Mouse (Mus musculus) lung, postnatal 10 days (tissue): ENCODE measurements at regions not wholly inside any gene's neighbourhood (a gene's known extent, or its start where the extent isn't known, plus 50 kb on each side); places are given as distances from the start of the nearest gene placed in this dataset.
A peak's percentile ranks its signal among the peaks of the same experiment; 100 is the strongest.

ENCODE experiments used
- DNase-seq: peaks from one replicate; pipeline ENCODE4 v3.0.0; 2021

DNA sequence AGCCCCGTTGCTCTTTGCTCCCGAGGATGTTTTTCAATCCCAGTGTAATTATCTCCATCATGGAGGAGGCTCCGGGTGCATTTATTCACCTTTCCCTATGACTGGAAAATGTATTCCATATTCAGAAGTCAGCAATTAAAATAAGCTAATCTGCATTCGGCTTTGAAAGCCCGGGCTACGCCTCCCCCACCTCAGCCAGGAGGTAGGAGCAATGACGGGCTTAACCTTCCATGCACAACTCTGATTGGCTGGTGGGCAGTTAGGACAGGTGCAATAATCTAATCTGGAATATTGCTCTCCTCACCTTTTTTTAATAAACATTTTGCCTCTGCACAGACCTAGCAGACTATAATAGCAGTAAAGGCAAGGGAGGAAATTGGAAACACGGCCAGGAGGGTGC lies 629.3 kb downstream of the Lmo4 start:
- no peak for DNase-seq

DNA sequence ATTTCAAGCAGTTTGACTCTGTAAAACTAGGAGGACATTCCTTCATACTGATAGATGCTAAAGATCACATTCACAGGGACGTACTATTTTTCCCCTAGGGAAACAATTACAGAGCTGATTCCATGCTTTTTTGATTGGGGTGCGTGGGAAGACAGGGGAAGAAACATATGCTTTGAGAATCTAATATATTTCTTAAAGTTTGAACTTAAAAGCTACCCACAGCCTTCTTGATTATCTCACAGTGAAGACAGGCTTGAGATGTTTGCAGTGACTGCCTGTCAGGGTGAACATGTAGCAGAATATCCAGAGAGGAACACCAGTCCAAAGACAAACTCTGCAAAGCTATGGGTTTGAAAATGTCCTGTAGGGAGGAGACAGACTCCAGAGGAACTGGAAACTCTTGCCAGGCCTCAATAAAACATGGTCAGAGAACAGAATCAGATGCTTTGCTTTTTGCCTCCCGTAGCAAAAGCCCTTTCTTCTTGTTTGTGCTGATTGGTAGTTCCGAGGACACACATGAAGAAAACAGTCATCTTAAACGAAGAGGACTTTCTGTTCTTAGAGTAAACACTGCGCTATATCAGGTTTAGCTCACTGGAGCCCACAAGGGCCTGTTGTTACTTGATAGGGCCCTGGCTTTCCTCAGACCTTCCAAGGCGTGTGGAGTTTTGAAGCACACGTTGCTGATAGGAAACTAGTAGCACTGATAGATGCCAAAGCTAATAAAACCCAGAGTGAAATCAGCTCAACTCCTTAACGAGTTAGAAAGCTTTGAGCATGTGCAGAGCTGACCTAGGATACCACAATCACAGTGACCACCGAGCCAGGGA lies 630.8 kb downstream of the Lmo4 start:
- no peak for DNase-seq

DNA sequence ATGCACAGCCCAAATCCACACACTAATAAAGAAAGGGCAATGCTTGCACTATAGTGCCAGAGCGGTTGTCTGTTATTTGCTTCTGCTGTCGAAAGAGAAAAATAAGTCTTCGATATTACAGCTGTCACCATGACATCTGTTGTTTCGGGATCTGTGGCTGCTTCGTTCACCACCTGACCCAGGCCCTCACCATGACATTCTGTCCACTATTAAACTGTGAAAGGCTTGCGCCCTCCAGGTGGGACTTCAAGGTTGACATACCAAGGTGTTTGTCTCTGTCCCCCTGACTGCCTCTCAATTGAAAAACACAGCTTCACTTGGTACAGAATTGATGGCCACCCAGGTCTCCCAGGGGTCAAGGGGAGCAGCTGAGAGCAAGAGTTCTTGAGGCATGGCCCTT lies 635.1 kb downstream of the Lmo4 start:
- DNase-seq = no peak

DNA sequence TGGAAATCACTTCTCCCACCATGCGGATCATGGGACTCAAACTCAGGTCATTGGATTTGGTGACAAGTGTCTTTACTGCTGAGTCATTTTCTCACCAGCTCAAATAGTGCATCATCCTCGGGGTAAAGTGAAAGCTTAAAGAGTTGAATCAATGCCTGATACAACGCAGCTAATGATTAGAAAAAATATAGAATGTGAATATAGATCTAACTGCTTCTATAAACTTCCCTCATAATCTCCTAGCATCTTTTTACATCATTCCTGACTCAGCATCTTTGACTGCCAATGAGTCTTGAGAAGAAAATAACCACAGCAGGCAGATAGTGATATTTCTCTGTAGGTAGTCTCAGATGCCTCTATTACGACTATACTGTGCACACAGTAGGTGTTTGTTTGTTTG lies 640.0 kb downstream of the Lmo4 start:
- no peak for DNase-seq

DNA sequence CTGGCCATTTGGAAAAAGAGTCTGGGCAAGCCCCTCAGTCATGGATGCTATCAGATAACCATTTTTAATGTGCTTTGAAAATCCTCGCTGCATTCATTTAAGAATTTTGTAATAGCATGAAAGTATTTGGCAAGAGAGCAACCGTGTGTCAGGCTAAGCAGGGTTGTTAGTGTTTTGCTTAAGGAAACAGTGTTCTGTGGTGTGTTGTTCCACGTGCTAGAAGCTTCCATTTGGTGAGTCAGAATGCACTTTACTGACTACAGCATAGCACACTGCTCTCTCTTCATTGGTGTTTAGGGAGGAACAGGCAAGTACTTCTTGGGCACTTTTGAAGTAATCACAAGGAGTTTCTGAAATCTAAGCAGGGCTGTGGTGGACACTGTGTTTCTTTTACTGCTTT lies 661.0 kb upstream of the Pkn2 start:
- DNase-seq = no peak

DNA sequence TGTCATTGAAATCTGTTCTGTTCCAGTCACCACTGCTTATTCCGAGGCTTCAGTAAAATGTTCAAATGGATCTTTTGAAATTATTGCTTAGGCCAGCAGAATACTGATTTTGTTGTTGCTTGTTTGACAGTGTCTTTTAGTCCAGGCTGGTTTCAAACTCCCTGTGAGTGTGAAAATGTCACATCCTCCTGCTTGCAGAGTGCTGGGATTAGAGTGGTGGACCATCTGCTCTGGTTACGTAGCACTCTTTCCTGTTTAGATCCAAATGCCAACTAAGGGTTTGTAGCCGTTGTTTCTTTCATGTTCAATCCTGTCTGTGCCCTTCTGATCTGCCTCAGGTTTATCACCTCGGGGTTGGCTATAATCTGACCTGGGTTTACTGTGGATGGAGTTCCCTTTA lies 646.2 kb upstream of the Pkn2 start:
- no peak for DNase-seq

DNA sequence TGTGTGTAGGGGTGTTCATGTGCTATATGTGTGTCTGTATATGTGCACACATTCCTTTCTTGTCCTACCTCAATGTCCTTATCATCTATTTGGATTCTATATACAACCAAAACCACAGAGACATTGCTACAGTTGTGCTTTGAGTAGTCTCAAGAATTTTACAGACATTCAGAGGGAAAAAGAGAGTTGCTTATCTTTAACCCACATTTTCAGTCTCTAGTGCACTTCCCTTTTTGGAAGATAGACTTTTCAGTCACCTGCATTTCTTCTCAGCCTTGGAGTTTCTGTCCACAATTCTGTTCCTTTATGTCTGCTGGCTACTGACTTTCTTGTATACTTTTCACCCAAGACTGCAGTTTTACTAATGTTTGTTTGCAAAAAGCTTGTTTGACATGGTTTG lies 645.5 kb upstream of the Pkn2 start:
- DNase-seq = no peak

DNA sequence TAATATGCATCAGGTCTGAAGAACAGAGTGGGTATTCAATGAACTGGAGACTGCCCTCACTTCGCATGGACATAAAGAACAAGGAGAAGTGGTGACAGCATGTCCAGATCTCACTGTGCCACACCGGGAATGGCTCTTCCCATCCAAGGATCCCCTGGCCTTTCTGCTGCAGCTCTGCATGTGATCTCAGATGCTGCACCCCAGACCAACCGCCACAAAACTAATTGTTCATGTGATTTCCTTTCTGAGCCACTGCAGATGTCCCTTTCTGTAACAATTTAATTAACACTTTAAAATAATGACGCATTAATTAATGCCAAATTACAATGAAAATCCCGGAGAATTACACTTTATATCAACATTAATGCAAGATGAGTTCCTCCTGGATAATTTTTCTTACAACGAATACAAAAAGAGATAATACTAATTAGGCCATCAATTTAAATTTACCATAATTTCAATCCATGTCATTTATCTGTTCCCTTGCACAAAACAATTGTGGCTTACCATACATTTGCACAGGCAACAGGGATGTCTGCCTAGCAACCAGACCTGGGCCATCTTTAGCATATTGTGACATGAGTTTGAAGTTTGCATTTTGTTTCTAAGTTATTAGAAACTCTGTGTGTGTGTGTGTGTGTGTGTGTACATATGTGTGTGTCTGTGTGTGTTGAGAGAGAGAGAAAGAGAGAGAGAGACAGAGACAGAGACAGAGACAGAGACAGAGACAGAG lies 630.9 kb upstream of the Pkn2 start:
- no peak for DNase-seq

DNA sequence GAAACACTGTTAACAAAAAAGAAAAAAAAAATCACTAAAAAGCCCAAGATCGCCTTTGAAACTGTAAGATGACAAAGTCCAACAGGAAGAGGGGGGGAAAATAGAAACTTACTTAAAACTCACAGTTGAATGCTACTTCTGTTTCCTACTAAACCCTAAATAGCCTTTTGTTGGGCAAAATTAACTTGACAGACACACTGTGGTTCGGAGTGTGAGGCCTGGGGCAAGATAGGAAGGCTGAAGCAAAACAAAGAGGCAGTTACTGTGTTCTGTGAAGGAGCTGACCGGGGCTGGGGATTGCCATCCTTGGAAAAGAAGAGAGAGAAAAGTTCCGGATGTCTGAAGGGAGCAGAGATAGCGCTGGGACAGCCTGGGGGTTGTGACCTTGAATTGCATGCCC lies 627.7 kb upstream of the Pkn2 start:
- DNase-seq = no peak

DNA sequence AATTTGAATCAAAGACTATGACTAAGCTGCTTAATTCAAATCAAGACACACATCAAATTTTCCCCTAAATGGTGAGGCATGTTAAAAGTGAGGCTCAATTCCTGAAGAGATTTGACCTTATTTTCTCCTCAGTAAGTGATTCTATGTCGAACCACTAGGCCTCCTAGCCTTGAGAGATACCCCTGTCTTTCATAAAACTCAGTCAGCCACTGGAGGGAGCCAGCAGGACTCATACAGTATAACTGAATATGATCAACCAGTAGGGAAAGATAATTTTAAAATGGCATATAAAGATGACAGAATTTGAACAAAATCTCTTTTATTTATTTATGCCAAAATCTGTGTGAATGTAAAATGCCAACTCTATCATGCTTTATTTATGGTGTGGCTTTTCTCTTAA lies 626.5 kb upstream of the Pkn2 start:
- peak; percentile 69 for DNase-seq

DNA sequence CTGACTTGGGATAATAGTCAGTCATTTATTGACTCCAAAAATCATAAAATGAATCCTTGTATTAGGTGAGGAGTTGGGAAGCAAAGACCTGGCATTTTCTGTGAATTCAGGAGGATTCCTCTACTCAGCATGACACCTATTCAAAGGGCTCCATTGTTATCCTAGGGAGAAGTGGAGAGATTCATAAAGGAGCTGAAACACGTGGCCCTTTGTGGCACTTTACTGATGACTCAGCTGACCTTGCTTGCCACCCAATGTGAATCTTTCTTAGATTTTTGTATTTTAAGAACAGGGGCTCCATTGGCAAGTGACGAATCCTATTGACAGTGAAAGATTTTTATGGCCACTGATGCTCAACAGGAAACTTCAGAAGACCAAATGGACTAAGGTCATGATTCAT lies 619.2 kb upstream of the Pkn2 start:
- DNase-seq = no peak

DNA sequence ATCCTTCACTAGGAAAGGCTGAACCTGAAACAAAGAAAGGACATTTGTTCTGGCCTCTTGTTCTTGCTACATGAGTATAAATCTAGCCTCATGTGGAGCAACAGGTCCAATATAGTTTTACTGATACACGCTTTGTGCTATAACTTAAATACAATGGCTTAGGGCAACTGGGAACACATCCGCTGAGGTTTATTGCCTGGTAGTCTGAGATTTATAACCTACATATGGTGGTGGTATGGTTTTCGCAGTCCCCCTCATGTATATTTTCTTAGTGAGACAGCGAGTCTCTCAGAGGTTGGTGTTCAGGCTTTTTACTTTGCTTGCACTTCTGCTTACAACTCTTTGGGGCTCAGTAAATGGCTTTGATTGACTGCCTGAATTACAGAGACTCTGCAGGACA lies 613.6 kb upstream of the Pkn2 start:
- DNase-seq = no peak

DNA sequence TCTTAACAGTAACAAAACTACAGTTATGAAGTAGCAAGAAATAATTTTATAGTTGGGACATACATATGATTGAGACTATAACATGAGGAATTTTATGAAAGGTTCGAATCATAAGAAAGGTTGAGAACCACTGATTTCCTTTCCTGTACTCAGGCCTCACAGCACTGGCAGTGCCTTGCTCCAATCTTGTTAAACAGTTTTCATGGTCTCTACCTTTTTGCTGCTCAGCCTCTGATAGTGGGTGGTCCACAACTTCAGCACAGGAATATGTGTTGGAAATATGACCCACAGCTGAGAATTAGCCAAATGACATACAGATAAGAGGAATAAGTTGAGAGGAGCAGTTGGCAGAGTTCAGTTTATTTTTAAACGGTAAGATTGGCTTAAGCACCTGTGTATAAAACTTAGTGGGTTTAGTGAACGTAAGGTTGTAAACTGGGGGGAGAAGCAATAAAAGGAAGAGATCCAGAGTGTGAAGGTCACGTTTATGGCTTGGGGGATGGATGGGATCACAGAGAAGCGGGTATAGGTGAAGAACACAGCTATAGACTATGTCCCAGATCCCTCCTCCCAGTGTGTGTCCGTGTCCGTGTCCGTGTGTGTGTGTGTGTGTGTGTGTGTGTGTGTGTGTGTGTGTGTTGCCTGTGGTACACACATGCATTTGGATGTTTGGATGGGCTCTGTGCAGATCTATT lies 596.3 kb upstream of the Pkn2 start:
- DNase-seq = no peak

DNA sequence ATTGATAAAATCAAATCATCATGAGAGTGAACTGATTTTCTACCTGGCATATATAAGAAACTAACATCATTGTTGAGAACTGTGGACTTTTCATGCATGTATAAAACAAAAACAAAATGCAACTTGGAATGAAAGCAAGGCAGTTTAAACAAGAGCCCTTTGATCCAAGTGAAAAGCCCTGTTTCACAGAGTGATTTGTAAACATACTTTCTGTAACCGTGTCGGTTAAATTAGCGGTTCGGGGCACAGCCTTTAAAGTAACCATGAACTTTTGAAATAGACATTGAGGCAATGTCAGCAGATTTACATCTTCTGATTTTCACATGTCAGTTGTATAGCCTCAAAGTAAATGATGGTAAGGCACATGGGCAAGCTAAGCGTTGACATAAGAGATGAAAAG lies 593.7 kb upstream of the Pkn2 start:
- no peak for DNase-seq

DNA sequence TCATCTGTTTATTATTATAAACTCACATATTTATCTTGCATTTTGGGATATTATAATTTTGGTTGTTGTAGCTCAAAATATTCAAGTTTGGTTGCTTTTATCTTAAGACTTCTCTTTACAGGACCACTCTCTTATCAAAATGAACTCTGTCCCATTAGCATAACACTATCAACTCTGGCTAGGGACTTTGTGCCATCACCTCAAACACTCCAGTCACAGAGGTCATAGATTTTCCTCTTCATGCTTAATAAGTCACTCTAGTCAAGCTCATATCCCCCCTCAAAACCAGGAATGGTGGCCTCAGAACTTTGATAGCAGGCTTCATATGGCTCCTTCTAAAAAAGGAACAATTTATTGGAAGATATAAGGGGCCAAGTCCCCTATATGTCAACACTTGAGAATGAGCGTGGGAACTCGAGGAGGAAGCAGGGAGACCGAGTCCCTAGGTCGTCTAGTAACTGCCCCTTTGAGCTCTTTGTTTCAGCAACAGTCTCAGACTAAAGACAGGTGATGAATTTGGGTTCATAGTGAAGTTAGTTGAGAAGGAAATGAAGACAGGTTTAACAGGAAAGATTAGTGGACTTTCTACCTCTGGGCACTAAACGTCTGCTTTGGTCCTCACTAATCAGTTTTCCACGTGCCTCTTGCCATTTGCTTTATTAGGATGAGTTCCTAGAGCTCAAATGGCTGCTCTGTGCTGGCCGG lies 565.4 kb upstream of the Pkn2 start:
- DNase-seq = no peak

DNA sequence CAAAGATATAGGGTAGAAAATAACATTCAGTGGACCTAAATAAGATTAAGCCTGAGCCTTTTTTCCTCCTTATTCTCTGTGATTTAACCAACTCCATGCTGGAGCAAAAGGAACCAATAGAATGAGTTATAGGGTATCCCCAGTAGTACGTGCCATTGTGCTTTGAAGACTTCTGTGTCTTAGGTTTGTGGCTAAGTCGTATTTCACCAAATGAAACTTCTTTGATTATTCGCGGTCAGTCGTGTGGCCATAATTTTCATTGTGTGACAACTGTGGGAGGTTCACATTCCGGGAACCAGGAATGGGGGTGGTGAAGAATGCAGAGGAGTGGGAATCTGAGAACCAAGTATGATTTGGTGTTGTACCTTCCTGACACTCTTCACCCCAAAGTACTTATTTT lies 535.6 kb upstream of the Pkn2 start:
- DNase-seq = no peak

DNA sequence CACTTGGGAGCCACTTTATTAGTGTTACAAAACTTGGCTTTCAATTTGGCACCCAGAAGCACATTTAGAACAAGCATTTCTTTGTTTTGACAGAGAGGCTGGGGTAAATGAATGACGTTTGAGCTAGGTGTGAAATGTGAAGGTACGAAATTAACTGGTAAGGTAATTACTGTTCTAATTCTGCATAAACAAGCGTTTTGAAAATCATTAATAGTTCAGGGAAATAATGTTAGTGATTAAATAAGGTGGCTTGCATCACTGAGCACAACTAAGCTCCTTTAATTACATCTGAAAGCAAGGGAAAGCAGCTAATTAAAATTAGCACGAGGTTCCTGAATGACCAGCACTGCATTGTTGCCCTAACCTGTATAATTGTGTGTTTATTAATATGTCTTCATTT lies 529.9 kb upstream of the Pkn2 start:
- no peak for DNase-seq

DNA sequence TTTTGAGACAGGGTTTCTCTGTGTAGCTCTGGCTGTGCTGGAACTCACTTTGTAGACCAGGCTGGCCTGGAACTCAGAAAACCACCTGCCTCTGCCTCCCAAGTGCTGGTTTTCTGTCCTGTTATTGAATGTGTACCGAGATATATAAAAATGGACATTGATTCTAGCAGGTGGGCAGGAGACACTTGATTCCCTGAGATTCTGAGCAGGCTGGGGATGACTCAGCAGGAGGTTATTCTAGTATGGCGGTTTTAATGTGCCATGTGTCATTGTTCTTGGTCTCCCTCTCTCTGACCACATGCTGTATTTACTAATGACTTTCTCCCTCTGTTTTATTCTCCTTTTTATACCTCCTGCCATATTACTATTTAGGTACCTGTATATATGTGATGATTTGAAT lies 517.2 kb upstream of the Pkn2 start:
- no peak for DNase-seq

DNA sequence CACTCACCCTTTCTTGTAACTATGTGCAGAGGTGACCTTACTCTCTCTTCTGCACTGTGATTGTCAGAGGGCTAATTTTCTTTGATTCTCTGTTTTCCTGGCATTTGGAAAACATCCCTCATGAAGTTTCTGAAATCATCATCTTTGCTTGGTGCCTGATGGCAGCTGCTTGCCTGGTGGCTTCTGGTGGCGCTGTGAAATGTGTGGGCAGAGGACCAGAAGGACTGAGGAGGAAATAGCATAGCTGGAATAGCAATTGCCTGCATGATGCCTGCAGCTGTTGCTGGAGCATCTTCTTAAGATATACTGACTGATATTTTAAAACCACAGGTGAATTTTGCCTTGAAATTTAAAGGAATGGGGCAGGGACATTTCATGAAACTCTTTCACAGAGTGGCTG lies 502.6 kb upstream of the Pkn2 start:
- no peak for DNase-seq

DNA sequence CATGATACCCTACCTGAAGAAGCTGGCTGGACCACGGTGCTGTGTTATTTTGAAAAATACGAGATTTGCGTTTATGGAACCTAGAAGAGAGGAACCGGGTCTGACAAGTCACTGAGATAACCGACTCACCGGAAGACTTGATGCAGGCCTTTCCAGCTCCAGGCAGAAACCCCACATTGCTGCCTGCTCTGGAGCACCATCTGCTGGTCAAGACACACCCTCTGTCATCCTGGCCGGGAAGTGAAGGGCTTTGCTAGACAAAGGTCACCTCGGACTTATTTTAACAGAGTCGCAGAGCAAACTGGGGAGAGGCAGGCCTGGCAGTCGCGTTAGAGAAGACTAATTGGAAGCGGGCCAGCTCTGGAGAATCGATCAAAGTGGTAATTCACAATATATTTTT lies 497.4 kb upstream of the Pkn2 start:
- DNase-seq = peak; percentile 83

DNA sequence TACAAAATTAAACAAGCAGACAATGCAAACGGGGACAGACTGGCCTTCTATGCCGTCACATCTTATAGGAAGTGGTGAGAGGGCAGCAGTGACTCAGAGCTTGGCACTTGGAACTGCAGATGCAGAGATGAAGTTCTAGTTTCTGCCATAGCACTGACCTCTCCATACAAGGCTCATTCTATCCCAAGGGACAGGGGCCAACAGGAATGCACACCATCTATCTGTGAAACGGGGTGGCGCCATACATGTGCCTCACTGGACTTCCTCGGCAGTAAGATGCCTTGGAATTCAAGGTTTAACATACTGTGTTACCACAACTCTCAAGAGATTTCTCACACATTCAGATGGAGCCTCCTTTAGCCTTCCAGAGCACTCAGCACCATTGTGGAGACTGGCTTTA lies 495.6 kb upstream of the Pkn2 start:
- no peak for DNase-seq

DNA sequence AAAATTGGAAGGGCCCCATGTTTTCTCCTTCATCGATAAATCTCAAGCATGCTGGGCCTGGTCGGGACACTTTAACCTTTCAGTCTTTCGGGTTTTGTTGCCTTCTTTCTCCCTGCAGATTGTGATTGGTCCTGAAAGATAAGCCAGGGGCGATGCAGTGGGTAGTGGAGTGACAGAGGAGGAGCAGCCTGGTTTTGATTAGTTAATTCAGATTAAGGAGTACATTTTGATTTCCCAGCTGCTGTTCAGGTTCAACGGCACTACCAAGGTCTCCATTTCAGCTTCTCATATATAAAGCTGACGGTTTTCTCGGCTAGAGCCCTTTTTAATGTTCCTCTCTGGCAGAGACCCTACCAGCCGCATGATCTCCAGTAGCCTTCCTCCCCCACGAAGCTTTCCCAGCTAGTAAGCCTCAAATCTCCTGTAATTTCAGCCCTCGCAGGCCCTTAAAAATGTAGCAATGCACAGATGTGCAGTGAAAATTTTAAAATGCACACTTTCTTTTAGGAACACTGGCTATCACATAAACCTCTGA lies 493.8 kb upstream of the Pkn2 start:
- DNase-seq = no peak

DNA sequence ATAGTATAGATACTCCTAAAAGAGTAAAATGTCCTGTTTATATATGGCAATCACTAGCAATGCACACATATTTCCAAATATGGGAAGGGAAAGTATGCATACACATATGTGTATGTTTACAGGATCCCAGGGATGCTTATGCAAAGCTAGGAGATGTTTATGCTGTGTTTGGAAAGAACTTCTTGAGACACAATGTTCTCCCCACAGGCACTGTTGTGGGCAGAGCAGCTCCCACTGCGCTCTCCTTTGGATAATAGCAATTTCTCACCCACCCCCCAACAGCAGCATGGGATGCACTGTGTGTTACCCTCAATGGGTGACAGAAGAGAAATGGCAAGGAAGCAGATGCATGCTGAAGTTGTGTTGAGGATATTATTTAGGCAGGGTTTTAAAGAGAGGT lies 491.7 kb upstream of the Pkn2 start:
- DNase-seq = no peak
